Mouse (Mus musculus) heart, adult 9 months (tissue): ENCODE data around the gene Ccser2.
"Not testable (repeated sequence)": the region's sequence is repeated elsewhere in the genome, so short reads cannot be mapped to it uniquely, and the experiment has no call there.

Experiments used
- DNase-seq, 2 experiments: peaks; one replicate each; pipeline ENCODE4 v3.0.0; 2022; ENCODE audit warnings: low spot score in 2 of 2

The Ccser2 gene

GRCm38 (mm10) chr14:36968628-36969147, at the start of gene Ccser2:
Gene Ccser2 (minus strand): TSS chr14:36968777.
- peak; percentile 98 to 99 for DNase-seq

- no peak for DNase-seq
These were observed 47.3 kb upstream of the Ccser2 start for GRCm38 (mm10) chr14:37015894-37016293.

- DNase-seq: no peak
These were observed 45.1 kb upstream of the Ccser2 start for GRCm38 (mm10) chr14:37013644-37014043.

- no peak for DNase-seq
These were observed 41.1 kb upstream of the Ccser2 start for GRCm38 (mm10) chr14:37009686-37010085.

- DNase-seq: no peak
These were observed 37.9 kb upstream of the Ccser2 start for GRCm38 (mm10) chr14:37006489-37006888.

GRCm38 (mm10) chr14:37005865-37006264, 37.3 kb upstream of the Ccser2 start:
- DNase-seq: no peak

GRCm38 (mm10) chr14:37003431-37004095, 35.0 kb upstream of the Ccser2 start:
- DNase-seq: no peak

GRCm38 (mm10) chr14:37002852-37003251, 34.3 kb upstream of the Ccser2 start:
- DNase-seq: no peak

- not testable (repeated sequence) for DNase-seq
These were observed 32.2 kb upstream of the Ccser2 start for GRCm38 (mm10) chr14:37000780-37001179.

GRCm38 (mm10) chr14:36989784-36990183, 21.2 kb upstream of the Ccser2 start:
- no peak for DNase-seq

GRCm38 (mm10) chr14:36985693-36986092, 17.1 kb upstream of the Ccser2 start:
- peak; percentile 4 for DNase-seq

- DNase-seq: no peak
These were observed 6.4 kb upstream of the Ccser2 start for GRCm38 (mm10) chr14:36975019-36975418.

- no peak for DNase-seq
These were observed 2.6 kb upstream of the Ccser2 start for GRCm38 (mm10) chr14:36971211-36971610.

- no peak for DNase-seq
These were observed 1.4 kb upstream of the Ccser2 start for GRCm38 (mm10) chr14:36969861-36970420.

- no peak for DNase-seq
These were observed 425 bp downstream of the Ccser2 start for GRCm38 (mm10) chr14:36968076-36968627.

- DNase-seq: no peak
These were observed 3.2 kb downstream of the Ccser2 start for GRCm38 (mm10) chr14:36965421-36965820.

- no peak for DNase-seq
These were observed 6.1 kb downstream of the Ccser2 start for GRCm38 (mm10) chr14:36962477-36962876.

GRCm38 (mm10) chr14:36957719-36958118, 10.9 kb downstream of the Ccser2 start:
- no peak for DNase-seq

- no peak for DNase-seq
These were observed 11.3 kb downstream of the Ccser2 start for GRCm38 (mm10) chr14:36957261-36957660.

- DNase-seq: no peak
These were observed 11.9 kb downstream of the Ccser2 start for GRCm38 (mm10) chr14:36956717-36957116.

- DNase-seq: no peak
These were observed 15.7 kb downstream of the Ccser2 start for GRCm38 (mm10) chr14:36952687-36953426.

- peak in 1 of 2 experiments; percentile 13 for DNase-seq
These were observed 16.4 kb downstream of the Ccser2 start for GRCm38 (mm10) chr14:36952142-36952541.
